Mouse (Mus musculus) gastrocnemius, adult 18-20 months (tissue): ENCODE measurements at regions not wholly inside any gene's neighbourhood (a gene's known extent, or its start where the extent isn't known, plus 50 kb on each side); places are given as distances from the start of the nearest gene placed in this dataset.
A peak's percentile ranks its signal among the peaks of the same experiment; 100 is the strongest.

ENCODE experiments used
- DNase-seq: peaks from one replicate; pipeline ENCODE4 v3.0.0; 2021; ENCODE audit warnings: low spot score

DNA sequence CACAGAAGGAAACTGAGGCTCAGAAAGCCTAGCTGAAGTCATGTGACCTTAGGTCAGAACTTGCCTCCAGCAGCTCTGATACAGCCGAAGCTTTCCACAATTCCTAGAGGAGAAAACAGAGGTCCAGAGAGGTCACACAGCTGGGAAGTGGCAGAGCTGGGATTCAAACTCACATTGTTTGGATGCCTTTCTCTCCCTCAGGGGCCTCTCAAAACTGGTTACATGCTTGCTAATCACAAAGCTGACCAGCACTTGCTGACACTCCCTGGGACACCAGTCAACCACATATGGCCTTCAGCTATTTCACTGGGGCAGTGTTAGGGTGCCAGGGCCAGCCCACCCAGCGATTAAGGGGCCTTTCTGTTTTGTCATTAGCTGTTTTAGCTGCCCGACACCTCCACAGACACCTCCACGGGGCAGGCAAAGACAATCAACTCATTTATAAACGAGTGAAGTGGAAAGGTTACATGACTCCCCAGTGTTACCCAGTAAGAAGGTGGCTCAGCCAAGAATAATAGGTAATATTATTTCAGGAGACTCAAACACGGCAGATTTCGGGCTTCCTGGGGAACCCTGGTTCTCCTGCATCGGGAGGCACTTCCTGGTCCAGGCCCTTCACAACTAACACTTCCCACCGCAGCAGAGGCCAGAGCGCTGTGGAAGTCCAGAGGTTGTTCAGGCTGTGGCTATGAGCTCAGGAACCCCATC, 71.4 kb downstream of the 2410131K14Rik start:
- DNase-seq = no peak

DNA sequence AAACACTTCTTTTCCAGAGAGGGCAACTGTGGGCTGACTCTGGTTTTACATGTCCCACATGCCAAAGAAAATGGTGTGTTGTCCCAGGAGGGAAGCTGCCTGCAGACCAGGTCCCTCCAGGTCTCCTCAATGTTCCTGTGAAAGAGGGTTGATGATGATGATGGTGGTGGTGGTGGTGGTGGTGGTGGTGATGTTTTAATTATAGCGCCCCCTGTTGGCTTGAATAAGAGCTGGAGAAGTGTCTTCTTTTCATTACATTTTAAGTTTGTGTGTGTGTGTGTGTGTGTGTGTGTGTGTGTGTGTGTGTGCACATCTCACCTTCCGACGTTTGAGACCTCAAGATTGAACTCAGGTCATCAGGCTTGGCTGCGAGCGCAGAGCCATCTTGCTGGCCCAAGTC, 73.0 kb downstream of the 2410131K14Rik start:
- no peak for DNase-seq

GRCm38 (mm10) chr5:118318883-118319282, 73.9 kb downstream of the 2410131K14Rik start:
- DNase-seq = no peak

- no peak for DNase-seq
These were observed 76.9 kb downstream of the 2410131K14Rik start for GRCm38 (mm10) chr5:118321719-118322455.

DNA sequence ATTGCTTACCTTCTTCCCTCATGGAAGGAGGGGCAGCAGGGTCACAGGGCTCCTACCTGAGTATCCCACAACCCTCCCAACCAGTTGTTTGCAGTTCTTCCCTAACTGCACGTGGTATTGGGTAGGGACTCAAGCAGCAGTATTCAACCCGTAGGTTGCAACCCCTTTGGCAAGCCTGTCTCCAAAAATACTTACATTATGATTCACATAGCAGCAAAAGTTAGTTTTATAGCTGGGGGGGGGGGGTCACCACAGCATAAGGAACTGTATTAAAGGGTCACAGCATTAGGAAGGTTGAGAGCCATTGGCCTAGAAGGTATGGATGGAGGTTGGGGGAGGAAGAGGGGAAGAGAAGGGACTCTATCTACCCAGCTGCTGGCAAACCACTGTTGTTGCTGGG, 78.1 kb downstream of the 2410131K14Rik start:
- no peak for DNase-seq

- no peak for DNase-seq
These were observed 82.0 kb downstream of the 2410131K14Rik start for GRCm38 (mm10) chr5:118326837-118327541.

- DNase-seq = peak; percentile 22
These were observed 83.1 kb downstream of the 2410131K14Rik start for GRCm38 (mm10) chr5:118327961-118328712.

DNA sequence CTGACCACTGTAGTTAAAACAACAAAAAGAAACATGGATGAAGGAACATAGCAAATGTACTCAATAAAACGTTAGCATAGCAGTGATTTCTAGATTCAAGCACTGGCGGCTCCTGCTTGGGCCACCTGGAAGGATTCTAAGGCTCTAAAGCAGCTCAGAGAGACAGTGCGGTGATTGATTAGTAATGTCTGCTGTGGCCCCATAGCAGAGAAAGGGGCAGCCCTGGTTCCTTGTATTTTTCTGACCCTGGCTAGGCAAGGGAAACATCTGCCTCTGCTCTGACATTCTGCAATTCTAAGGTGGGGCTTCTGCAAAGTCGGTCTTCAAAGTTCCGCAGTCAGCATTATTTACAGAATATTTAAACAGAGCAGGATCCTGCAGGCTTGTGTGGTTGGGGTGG, 84.1 kb downstream of the 2410131K14Rik start:
- DNase-seq = no peak

DNA sequence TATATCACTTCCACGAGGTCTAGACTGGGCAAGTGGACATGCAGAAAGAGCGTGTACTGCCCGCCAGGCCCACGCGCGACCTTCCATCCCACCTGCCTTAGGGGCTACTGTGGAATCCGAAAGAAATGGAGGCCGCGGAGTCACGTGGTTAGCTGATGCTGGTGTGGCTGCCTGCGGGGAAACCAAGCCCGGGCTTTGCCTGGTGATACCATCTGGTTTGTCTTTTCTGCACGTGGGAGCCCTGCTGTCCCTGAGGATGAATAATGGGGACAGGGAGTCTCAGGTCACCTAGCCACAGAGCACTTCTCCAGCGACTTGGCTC, 86.2 kb downstream of the 2410131K14Rik start:
- DNase-seq = no peak

DNA sequence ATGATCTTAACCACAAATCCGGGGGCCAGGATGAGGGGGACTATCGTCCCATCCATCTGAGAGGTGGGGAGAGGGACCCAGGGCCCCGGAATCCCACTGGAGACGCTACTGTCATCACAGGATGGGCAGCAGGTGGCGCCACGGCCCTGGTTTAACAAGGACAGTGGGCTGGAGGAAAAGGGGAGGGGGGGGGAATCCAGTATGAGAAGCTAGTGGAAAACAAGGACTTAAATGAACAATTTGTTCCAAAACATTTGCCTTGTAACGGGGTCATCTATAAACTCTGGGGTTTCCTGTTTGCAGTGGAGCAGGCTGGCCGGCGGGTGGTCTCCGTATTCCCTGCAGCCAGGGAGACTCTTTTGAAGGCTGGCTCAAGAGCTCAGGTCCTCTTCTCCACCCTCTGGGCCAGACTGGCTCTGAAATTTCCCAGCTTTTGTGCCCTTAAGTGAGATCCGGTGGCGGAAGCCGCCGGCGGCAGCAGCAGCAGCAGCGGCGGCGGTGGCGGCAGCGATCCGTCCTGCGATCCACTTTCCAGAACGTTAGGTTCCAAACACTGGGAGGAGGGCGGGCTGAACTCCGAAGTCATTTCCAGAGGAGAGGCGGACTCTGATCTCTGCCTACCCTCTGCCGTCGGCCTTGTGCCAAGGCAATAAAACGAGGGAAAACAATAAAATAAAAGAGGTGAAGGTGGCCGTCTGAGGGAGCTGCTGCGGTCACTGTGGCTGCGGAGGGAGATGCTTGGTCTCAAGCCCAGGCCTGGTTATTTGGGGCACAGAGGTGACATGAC, 86.8 kb downstream of the 2410131K14Rik start:
- DNase-seq = peak; percentile 79

DNA sequence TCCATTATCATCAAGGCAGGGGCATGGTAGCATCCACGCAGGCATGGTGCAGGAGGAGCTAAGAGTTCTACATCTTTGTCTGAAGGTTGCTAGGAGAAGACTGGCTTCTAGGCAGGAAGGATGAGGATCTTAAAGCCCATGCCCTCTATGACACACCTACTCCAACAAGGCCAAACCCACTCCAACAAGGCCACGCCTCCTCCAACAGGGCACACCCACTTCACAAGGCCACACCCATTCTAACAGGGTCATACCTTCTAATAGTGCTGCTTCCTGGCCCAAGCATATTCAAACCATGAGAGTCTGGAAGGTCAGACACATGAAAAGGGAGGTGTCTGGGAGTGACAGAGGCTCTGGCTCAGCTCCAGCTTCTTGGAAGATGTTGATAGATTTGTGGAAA, 89.0 kb downstream of the 2410131K14Rik start:
- no peak for DNase-seq

- no peak for DNase-seq
These were observed 93.2 kb downstream of the 2410131K14Rik start for GRCm38 (mm10) chr5:118338186-118338585.

GRCm38 (mm10) chr5:118339676-118340661, 94.9 kb downstream of the 2410131K14Rik start:
- DNase-seq = peak; percentile 19

- DNase-seq = no peak
These were observed 98.7 kb downstream of the 2410131K14Rik start for GRCm38 (mm10) chr5:118343444-118344320.

GRCm38 (mm10) chr5:118345226-118345625, 100.2 kb downstream of the 2410131K14Rik start:
- DNase-seq = no peak

- no peak for DNase-seq
These were observed 104.0 kb downstream of the 2410131K14Rik start for GRCm38 (mm10) chr5:118349057-118349456.

DNA sequence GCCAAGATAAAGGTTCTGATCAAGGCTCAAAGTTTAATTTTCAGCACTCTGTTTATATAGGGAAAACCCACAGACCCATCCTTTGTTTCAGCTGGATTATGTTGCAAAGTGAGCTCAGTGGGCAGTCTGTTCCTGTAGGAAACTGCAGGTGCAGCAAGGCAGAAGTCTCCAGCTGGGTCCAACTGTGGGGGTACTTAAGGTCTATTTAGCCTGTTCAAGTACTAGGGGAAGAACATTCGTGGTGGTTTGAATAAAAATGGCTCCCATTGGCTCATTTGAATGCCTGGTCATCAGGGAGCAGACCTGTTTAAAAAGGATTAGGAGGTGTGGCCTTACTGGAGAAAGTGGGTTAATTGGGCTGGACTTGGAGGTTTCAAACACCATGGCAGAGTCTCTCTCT, 106.3 kb downstream of the 2410131K14Rik start:
- DNase-seq = no peak

DNA sequence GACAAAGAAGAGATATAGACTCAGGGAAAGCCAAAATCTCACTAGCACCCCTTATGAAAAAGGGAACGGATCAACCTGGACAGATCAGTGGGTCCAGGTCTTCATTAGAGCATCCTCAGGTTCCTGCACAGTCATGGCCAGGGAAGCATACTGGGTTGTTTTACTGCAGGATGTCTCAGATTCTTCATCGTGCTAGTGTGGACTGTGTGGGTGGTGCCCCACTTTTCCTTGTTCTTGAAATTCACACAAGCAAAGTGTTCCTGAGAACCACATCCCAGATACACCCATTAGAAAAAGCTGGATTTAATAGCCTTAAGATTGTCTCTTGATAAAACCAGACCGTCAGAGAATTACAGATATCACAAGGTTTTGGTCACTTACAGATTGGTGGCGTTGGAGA, 107.1 kb downstream of the 2410131K14Rik start:
- DNase-seq = no peak

- no peak for DNase-seq
These were observed 108.0 kb downstream of the 2410131K14Rik start for GRCm38 (mm10) chr5:118353061-118353460.
